Mouse (Mus musculus) c-Kit-negative CD71-positive TER-119-positive erythroid progenitor cells, embryonic 14.5 days (primary cell): Measurements from ENCODE around the gene Slc2a8.

Source experiments
- DNase-seq: peaks from one replicate; pipeline ENCODE4 v3.0.0-alpha.2; 2013; ENCODE audit warnings: low read depth, low spot score

Gene Slc2a8

DNA sequence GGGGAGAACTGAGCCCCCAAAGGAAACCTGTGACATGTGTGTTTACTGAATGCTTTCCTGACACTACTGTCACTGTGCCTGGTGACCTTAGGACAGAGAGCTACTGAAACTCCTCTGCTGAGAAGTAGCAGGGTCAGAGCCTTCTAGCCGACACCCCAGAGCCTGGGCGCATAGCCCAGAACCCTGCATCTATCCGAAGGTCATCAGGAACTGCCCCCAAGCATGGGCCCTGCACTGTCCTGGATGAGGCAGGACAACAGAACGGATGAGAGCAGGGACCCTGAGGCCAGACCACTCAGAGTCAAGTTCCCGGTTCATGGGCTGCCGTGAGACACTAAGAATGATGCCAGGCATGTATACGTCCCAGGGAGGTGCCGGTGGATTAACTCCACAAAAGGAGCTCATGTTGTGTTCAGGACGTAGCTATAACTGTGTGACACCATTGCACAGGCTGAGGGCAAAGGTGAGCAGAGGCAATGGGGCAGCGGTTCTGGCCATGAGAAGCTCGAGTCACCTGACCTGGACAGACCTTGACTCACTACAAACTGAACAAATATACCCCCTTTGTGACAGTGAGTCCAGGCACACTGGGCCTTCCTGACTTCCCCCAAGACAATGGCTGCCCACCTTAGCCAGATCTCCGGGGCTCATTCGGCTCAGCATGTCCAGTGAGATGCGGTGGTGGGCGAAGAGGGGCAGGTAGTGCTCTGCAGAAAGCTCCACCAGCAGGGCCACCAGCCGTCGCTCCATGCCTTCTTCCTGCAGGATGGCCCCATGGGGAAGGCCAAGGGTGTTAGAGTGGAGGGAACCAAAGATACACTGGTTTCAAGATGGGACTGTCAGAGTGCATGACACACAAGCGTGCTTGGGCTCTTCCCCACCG is 52.7 kb downstream of the Slc2a8 start:
- DNase-seq = no peak

DNA sequence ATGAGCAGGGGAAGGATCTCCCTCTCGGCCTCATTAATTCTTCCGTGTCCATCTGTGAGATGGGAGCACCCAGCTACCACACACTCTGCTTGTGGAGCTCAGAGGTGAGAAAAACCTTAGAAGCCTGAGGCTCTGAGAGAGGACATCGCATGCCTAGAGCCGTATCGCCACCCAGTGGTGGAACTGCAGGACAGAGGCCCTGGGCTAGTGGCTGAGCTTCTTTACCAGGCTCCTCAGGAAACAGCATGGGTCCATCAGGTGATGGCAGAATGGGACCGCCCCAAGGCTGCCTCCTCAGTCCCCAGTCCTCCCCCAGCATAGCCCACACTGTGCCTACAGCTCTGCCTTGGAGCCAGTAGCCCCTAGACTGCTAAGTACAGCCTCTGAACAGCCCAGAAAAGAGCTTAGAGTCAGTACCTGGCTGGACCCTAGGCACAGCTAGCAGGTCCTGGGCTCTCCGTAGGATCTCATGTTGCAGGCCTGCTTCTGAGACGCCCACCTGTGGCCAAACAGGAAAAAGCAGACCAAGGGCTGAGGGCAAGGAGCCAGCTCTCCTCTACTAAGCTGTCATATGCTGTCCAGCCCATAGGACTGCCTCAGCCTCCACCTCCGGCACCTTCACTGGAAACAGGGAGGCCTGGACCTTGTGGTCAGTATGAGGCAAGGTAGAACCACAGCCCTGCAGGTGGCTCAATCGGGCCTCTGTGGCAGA is 53.5 kb downstream of the Slc2a8 start:
- DNase-seq = no peak

DNA sequence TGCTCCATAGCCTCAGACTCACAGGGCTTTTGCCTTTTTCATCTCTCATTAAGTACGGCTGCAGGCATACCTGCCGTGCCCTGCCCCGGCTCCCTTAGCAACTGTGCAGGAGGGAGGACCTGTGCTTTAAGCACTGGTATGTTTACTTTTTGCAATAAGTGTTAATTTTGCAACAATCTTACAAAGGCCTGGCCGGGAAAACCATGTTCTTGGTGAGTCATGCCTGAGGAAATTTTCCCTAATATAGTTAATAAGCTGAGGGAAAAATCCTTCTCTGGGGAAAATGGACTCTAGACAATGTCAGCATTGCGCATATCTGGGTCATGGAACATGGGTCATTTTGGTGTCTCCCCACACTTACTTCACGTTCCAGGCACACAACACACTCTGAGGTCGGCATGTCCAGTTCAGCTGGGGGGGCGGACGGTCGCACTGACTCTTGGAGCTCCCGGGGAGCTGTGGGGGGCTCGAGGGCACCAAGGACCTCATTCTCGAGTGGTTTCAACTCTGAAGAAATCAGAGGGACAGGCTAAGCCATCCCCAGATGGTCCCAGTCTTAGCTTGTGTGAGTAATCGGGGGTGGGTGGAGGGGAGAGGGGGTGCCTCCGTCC is 54.2 kb downstream of the Slc2a8 start:
- DNase-seq = no peak

DNA sequence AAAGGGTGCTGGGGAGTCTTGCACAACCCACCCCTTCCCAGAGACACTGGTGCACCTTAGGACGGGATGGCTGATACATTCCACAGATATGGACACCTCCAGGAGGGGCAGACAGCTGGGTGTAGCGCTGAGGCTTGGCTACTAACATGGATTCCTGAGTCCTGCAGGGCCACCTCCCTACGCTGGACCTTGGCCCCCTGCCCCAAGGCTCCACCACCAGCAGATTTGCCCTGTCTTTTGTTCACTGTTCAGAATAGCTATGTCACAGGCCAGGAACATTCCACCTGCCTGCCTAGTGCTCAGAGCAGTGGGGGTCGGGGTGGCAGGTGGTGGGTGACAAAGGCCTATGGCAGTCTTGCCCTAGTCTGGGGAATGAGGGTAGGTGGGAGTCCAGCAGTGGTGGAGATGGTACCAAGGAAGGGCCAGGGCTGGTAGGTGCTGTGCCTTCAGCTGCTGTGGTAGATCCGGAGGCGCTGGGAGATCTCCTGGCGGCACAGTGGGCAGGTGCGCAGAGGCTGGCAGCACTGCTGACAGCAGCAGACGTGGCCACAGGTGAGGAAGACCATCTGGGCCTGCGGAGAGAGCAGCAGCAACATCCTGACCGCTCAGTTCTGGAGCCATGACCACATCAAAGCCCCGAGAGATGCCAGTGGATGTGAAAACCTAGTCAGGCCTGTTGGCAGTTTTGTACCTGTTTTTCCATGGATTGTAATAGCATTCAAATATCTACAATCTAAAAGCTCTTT is 55.4 kb downstream of the Slc2a8 start:
- DNase-seq = no peak

DNA sequence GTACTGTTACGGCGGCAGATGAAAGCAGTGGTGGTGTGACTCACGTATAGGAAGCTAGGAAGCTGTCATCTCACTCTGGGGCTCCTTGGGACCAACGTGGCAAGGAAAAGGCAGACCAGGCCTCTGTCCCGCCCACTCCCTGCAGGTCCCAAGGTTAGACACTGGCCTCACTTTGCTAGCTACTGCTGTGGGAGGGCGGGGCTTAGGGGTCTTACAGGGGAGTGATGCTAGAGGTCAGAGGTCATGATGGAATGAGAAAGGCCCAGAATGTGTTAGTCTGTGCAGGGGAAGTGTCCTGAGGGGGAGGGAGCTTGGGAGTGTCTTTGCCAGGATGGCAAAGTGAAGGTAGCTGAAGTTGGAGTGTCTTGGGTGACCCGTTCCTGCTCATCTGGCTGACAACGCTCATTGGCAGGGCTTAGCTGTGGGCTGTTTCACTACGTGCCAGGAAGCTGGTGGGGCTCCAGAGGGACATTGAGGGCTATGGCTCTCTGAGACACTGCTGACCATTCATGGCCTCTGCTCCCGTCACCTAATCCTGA is 57.5 kb downstream of the Slc2a8 start:
- no peak for DNase-seq

DNA sequence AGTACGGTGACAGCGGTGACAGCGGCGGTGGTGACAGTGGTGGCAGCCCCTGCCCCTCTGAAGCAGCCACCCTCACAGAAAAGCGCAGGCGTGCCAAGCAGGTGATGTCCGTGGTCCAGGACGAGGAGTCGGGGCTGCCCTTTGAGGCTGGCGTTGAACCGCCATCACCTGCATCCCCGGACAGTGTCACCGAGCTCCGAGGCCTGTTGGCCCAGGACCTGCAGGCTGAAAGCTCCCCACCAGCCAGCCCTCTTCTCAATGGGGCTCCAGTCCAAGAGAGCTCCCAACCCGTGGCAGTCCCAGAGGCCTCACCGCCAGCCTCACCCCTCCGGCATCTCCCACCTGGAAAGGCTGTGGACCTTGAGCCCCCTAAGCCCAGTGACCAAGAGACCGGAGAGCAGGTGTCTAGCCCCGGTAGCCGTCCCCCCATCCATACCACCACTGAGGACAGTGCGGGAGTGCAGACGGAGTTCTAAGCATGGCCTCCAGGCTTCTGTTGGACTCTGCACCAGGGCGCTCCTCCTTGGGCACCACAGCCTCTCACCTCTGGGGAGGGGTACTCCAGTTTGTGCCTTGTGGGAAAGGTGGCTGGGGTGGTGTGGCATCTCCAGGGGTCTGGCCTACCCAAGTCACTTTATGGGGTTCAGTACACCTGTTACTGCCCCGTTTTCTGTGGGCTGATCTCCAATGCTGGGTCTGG is 58.2 kb downstream of the Slc2a8 start:
- no peak for DNase-seq
